Mouse (Mus musculus) neural tube, embryonic 14.5 days (tissue): ENCODE data around the gene Taz. TPM values are rescaled to one million over a fixed set of nuclear protein-coding genes. Genes with fewer than 3 reads are reported as not detected.

ENCODE experiments used
- ATAC-seq: fragments of 200-750 bp; cut with Nextera tagmentation; 2 replicates; pipeline ENCODE4 v1.8.0; 2017; ENCODE audit warnings: low read depth, mild to moderate bottlenecking, moderate TSS enrichment, moderate library complexity
- H3K27ac ChIP-seq: fragments of 300-500 bp; sonication (generic); 2 replicates; pipeline ENCODE4 v1.5.1; 2014; ENCODE audit warnings: low read depth, mild to moderate bottlenecking, control low read depth, low read length, moderate library complexity, mixed read lengths
- H3K27me3 ChIP-seq: fragments of 300-500 bp; sonication (generic); 2 replicates; pipeline ENCODE4 v1.6.1; 2014; ENCODE audit warnings: low read length; ENCODE audit not compliant: control insufficient read depth, insufficient read depth
- H3K36me3 ChIP-seq: fragments of 300-500 bp; sonication (generic); 2 replicates; pipeline ENCODE4 v1.6.1; 2014; ENCODE audit warnings: low read length, mixed read lengths; ENCODE audit not compliant: control insufficient read depth, insufficient read depth
- H3K4me1 ChIP-seq: fragments of 300-500 bp; sonication (generic); 2 replicates; pipeline ENCODE4 v1.6.1; 2014; ENCODE audit warnings: low read length; ENCODE audit not compliant: control insufficient read depth, insufficient read depth
- H3K4me2 ChIP-seq: fragments of 300-500 bp; sonication (generic); 2 replicates; pipeline ENCODE4 v1.6.1; 2014; ENCODE audit warnings: mild to moderate bottlenecking, low read depth, low read length, control low read depth
- H3K4me3 ChIP-seq: fragments of 300-500 bp; sonication (generic); 2 replicates; pipeline ENCODE4 v1.5.1; 2014; ENCODE audit warnings: low read depth, low read length, control low read depth, mixed read lengths
- H3K9ac ChIP-seq: fragments of 300-500 bp; sonication (generic); replicated peaks from 2 replicates; pipeline ENCODE4 v1.6.1; 2014; ENCODE audit warnings: low read depth, mild to moderate bottlenecking, control low read depth, low read length, mixed read lengths
- H3K9me3 ChIP-seq: fragments of 300-500 bp; sonication (generic); 2 replicates; pipeline ENCODE4 v1.6.1; 2016; ENCODE audit warnings: low read length; ENCODE audit not compliant: control insufficient read depth
- WGBS: fragments of 180-500 bp; shearing (Covaris S2); extraction: QIAGEN DNeasy Blood & Tissue Kit; methylation state at CpG from one replicate; pipeline ENCODE4 v1.1.7; 2014; 5-methylcytosine and 5-hydroxymethylcytosine counted together
- polyA plus RNA-seq: library from polyadenylated mRNA; unstranded; fragments of >200 nt; fragmentation: Nextera tagmentation; extraction: Ambion mirVana; gene quantifications from 2 replicates; pipeline ENCODE4 v1.2.1, GENCODE M21; 2014

The Taz gene
- polyA plus RNA-seq, 1 experiment from 2014 or later, result 65.8 TPM

DNA sequence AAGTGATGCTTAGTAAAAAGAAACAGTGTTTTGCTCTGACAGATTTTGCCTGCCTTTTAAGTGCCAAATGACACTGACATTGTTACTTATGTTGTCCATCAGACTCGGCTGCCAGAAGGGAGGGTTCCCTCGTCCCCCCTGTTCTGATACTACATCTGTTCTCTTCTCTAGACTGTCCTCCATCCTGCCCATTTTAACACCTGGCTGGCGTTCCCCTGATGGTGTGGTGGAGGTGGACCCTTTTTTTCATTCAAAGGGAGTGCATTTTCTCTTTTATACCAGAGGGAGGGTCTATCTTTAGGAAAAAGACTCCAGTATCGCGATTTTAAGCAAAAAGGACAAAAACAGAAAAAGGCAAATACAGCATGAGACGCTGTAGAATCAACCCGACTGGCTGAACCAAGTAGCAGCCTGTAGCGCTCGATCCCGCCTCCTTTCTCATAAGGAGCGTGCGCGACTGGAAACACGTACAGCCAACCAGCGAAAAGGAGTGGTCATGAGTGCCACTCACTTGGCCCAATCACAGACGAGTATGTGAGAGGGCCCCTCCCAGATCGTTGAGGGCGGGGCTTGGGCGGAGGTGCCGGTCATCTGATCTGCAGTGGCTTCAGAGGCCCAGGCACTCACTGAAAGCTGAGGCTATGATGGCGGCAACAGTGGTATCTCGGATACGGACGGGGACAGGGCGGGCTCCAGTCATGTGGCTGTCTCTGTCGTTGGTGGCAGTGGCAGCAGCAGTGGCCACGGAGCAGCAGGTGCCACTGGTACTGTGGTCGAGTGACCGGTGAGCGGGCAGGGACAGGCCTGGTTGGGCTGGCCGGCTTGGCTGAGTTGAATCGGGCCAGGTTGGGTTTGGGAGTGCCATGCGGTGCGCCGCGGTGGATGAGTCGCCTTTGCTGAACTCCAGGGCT lies 15.1 kb downstream of the Taz start, which contains the start of gene Atp6ap1:
Atp6ap1 (plus strand) TSS at position 560 of the 911 bp plus-strand sequence.
- peak within 1 kb of the TSS; percentile 63 for H3K27ac ChIP-seq
- H3K4me2 ChIP-seq, result peak within 1 kb of the TSS; percentile 65
- 15% methylated on average over 37 of the region's 37 CpGs for WGBS
- peak; percentile 99 for ATAC-seq
- H3K4me1 ChIP-seq, result no peaks in the 10 kb centered on the region
- H3K27me3 ChIP-seq, result no peaks in the 10 kb centered on the region
- H3K4me3 ChIP-seq, result peak within 1 kb of the TSS; percentile 53
- H3K36me3 ChIP-seq, result peaks cover 7% of the 10 kb centered on the region
- no peaks in the 10 kb centered on the region for H3K9me3 ChIP-seq
- H3K9ac ChIP-seq, result peak within 1 kb of the TSS; percentile 72

DNA sequence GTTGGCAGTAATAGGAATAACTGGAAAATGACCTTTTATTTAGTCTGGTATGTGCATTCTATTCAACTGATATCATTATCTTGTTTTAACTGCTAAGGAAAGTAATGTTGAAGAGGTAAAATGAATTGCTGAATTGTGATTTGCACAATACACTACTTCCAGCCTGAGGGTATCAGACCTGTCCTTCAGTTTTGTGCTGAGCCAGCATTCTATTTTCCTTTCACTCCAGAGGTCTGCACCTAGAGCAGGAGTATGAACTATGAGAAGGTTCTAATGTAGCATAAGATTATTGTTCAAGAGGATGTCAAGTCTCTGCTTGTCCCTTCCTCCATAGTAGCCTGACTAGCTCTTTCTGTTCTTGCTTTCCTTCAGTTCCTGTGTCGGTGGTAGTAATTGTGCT lies 16.6 kb downstream of the Taz start:
- WGBS, result 80% methylated on average over 1 of the region's 1 CpGs
- Histone ChIP-seq H3K4me1 (no peaks in the 10 kb centered on the region), H3K4me3 (no peak overlapping the region), H3K36me3 (peaks cover 12% of the 10 kb centered on the region), H3K9me3 (no peaks in the 10 kb centered on the region), H3K27ac (no peak overlapping the region), H3K9ac (no peak overlapping the region), H3K27me3 (no peaks in the 10 kb centered on the region), H3K4me2 (no peak overlapping the region)
- ATAC-seq, result no peak

DNA sequence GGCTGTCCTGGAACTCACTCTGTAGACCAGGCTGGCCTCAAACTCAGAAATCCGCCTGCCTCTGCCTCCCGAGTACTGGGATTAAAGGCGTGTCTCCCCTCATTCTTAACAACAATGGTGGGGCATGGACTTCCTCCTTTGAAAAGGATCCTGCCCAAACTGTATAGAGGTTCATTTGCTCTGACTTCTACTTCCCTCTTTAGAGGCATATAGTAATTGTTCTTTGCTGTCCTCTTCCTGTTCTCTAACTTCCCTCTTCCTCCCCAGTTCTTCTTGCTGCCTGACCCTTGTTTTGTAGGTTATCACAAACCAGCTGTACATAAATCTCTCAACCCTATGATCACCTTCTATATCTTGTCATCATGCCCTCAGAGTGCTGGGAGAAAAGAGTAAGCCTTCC lies 18.0 kb downstream of the Taz start:
- Histone ChIP-seq H3K9me3 (no peaks in the 10 kb centered on the region), H3K9ac (no peak overlapping the region), H3K4me2 (no peak overlapping the region), H3K27me3 (no peaks in the 10 kb centered on the region), H3K36me3 (peaks cover 16% of the 10 kb centered on the region), H3K4me1 (no peaks in the 10 kb centered on the region), H3K27ac (no peak overlapping the region), H3K4me3 (no peak overlapping the region)
- ATAC-seq, result no peak
- WGBS, result 83% methylated on average over 3 of the region's 3 CpGs

DNA sequence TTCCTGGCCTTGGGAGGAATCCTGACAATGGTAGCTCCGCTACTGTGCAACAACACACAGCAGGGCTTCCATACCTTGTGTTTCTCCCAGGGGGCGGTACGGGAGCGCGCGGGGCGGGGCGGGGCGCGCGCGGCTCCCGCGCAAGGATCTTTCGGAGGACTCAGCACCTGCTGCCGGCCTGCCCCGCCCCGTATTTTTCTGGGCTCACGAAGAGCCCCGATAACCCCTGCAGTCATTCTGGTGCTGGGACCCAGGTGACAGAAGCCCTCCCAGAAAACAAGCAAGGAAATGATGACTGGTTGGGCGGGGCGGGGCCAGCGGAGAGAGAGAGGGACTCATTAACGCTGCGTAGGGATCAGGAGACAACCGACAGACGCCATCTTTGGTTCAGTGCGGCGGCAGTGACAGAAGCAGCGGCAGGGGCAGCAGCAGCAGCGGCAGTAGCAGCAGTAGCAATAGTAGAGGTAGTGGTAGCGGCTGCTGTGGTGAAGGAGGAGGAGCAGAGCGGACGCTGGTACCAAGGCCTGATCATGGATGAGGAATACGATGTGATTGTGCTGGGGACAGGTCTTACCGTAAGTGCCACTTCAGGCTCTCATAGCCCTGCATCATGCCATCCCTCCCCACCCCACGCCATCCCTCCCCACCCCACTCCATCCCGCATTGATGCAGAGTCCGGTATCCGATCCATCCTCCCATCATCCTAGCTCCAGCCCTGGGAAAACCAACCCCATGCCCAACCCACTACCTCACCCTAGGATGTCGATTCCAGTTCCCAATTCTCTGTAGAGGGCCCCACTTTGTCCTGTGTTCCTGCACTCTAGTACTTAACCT lies 23.4 kb downstream of the Taz start, which contains the start of gene Gdi1:
Gdi1 (plus strand) TSS at position 132 of the 834 bp plus-strand sequence.
- Histone ChIP-seq H3K36me3 (peaks cover 22% of the 10 kb centered on the region), H3K4me1 (no peaks in the 10 kb centered on the region; the same call in 1 of the 2 replicates), H3K4me2 (peak within 1 kb of the TSS; percentile 63), H3K27ac (peak within 1 kb of the TSS; percentile 96), H3K4me3 (peak within 1 kb of the TSS; percentile 35), H3K27me3 (no peaks in the 10 kb centered on the region), H3K9ac (peak within 1 kb of the TSS; percentile 58), H3K9me3 (no peaks in the 10 kb centered on the region)
- ATAC-seq, result peak; percentile 83
- WGBS, result 17% methylated on average over 40 of the region's 41 CpGs

DNA sequence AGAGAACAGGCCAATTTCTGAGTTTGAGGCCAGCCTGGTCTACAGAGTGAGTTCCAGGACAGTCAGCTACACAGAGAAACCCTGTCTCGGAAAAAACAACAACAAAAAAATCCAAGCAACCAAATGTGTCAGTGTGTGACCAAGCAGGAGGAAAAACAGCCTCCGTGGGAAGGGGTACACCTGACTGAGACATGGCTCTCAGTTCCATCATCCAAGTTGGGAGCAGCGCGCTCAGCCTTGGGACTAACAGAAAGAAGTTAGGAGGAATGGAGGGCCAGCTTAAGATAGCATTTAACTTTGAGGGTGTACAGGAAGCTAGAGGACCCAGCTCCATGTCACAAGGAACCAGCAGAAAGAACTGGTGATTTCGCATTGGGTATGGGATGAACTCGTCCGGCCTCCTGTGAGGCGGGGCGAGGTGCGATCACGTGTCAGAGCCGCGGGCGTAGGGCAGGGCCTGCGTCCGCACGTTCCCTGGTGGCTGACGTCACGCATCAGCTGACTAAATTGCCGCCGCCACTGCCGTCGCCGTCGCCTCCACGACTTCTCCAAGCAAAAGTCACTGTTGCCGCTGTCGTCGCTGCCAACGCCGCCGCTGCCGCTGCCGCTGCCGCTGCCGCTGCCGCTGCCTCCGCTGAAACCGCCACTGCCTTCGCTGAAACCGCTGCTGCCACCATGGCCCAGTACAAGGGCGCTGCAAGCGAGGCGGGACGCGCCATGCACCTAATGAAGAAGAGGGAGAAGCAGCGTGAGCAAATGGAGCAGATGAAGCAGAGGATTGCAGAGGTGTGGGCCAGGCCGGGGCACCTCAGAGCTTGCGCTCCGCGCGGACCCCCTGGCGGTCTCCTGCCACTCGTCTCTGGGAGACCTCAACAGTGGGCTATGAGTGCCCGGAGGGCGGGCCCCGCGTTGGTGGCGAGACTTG lies 31.1 kb downstream of the Taz start, which contains the start of gene Fam50a:
Fam50a (plus strand) TSS at position 494 of the 925 bp plus-strand sequence.
- peak within 1 kb of the TSS; percentile 83 for H3K27ac ChIP-seq
- 14% methylated on average over 52 of the region's 59 CpGs for WGBS
- peak within 1 kb of the TSS; percentile 59 for H3K4me2 ChIP-seq
- H3K4me1 ChIP-seq, result no peaks in the 10 kb centered on the region
- H3K27me3 ChIP-seq, result no peaks in the 10 kb centered on the region
- ATAC-seq, result peak; percentile 97
- H3K9me3 ChIP-seq, result no peaks in the 10 kb centered on the region
- H3K4me3 ChIP-seq, result peak within 1 kb of the TSS; percentile 47
- 0 out of 2 replicates have a peak, but pooled peaks cover 10% of the 10 kb centered on the region for H3K36me3 ChIP-seq
- peak within 1 kb of the TSS; percentile 59 for H3K9ac ChIP-seq

DNA sequence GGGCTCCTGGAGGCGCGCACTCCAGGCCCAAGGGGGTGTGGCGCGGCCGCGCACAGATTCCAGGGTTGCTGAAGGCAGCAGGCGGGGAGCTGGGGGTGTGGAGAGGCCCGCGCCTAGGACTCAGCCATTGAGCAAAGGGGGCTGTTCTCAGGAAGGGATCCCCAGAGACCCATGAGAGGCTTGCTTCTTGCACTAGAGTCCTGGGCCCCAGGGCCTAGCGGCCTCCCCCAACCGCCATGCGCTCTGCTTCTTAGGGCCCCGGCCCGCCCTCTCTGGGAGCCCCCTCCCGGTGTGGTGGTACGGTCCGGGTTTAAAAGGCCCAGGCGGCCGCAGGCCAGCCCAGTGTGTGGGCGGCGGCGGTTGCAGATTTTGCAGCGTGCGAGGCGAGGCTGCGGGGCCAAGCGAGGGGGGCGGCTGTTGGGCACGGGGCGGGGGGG lies 47.0 kb downstream of the Taz start, which contains the start of gene Plxna3:
Plxna3 (plus strand) TSS at position 342 of the 437 bp plus-strand sequence.
- Histone ChIP-seq H3K9ac (peak within 1 kb of the TSS; percentile 58), H3K36me3 (no peaks in the 10 kb centered on the region), H3K27ac (peak within 1 kb of the TSS; percentile 77), H3K4me3 (peak within 1 kb of the TSS; percentile 48), H3K9me3 (no peaks in the 10 kb centered on the region), H3K4me2 (peak within 1 kb of the TSS; percentile 69), H3K27me3 (no peaks in the 10 kb centered on the region), H3K4me1 (peaks cover 8% of the 10 kb centered on the region; the same call in 1 of the 2 replicates)
- 11% methylated on average over 18 of the region's 30 CpGs for WGBS
- peak; percentile 95 for ATAC-seq

DNA sequence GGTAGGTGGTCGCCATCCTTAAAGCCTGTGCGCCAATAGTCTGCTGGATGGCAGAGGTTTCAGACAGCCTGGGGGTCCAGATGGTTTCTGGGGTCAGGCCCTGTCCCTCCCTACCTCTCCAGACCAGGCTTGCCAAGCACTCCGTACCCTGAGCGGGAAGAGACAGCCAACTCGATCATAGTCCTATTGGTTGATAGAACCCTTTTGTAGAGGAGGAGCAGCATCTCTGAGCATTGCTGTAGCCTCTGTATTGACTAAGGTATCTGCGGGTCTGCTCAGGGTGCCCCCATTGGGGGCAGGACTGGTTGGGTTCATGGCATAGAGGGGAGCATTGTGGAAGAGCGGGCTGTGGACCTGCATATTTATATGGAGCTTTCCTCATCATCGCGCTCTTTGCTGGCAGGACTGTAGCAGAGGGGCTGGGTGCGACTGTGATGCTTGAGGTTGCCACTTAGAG lies 47.5 kb downstream of the Taz start:
- Histone ChIP-seq H3K9ac (peak overlapping the region; percentile 58), H3K4me3 (peak overlapping the region; percentile 48), H3K27ac (peak overlapping the region; percentile 48), H3K36me3 (no peaks in the 10 kb centered on the region), H3K4me2 (peak overlapping the region; percentile 69), H3K4me1 (peaks cover 8% of the 10 kb centered on the region; the same call in 1 of the 2 replicates), H3K9me3 (no peaks in the 10 kb centered on the region), H3K27me3 (no peaks in the 10 kb centered on the region)
- ATAC-seq, result peak; percentile 64
- WGBS, result 17% methylated on average over 10 of the region's 10 CpGs
